Mouse (Mus musculus): ENCODE results near the gene Elof1. TPM values are rescaled to one million over a fixed set of nuclear protein-coding genes. Genes with fewer than 3 reads are reported as not detected.

The Elof1 gene
- polyA plus RNA-seq, 1 experiment = 67.9 TPM

- TF ChIP-seq GATA1 (IDR thresholded peaks at IDR 0.05; ENCODE audit: low read length) = peak; percentile 18
These were observed 4.6 kb upstream of the Elof1 start for GRCm38 (mm10) chr9:22121545-22121944.

DNA sequence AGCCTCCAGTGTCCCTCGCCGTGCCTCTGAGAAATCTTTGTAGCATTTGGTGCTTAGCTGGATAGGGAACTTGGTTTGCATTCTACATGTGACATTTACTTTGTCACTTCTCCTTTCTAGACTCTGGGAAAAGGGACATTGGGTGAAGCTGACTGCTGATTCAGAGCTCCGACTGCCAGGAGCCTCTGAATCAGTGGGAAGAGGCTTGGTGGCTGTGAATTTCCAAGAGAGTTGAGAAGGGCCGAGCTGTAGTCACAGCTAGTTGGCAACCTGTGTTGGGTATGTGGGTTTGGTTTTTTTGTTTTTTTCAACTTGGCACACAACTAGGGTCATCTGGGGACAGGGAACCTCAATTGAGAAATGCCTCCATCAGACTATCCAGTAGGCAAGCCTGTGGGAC is 2.6 kb upstream of the Elof1 start:
- no peak for TF ChIP-seq GATA1 (IDR thresholded peaks at IDR 0.05; ENCODE audit: low read length)

DNA sequence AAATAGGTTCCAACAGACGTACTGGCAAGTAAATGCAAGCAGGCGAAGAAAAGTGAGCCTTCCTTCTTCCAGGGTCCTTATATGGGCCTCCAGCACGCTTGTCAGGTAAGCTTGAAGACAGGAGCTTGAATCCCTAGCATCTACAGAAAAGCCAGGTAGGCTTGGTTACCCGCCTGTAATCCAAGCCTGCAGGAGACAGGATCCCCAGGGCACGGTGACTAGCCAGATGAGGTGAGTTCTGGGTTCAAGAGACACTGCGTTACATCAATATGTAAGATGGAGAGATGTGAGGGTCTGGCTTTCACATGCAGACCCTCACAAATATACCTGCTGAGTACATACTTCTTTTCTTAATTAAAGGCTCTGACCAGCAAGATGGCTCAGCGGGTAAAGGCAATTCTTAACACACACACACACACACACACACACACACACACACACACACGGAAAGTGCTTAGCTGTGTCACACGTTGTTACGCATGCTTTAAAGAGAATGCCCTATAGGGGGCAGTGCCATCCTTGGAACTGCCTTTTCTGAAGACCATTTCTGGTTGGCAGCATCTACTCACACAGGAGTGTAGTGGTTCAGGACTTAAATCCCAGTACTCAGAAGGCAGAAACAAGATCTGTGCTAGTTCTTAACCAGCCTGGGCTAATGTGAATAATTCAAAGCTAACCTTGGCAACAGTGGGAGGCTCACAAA is 933 bp upstream of the Elof1 start:
- no peak for TF ChIP-seq GATA1 (IDR thresholded peaks at IDR 0.05; ENCODE audit: low read length)

DNA sequence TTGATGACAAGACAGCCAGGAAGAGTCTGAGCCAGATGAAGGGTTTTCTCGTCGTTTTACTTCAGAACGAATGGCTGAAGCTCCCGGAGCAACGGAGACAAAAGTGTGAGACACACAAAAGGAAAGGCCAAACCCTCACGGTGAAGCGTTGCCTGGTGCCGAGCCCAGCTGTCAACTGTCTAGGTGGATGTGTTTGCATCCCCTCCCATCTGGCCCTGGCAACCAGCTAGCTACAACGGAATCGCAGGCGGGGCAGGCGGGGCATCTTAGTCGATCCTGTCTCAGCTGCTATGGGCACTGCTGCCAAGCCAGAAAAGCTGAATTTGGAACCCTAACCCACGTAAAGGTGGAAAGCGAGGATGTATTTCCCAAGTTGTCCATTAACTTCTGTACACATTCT is 886 bp downstream of the Elof1 start:
- TF ChIP-seq GATA1 (IDR thresholded peaks at IDR 0.05; ENCODE audit: low read length) = no peak

GRCm38 (mm10) chr9:22115635-22116034 is 1.3 kb downstream of the Elof1 start:
- TF ChIP-seq GATA1 (IDR thresholded peaks at IDR 0.05; ENCODE audit: low read length) = no peak

DNA sequence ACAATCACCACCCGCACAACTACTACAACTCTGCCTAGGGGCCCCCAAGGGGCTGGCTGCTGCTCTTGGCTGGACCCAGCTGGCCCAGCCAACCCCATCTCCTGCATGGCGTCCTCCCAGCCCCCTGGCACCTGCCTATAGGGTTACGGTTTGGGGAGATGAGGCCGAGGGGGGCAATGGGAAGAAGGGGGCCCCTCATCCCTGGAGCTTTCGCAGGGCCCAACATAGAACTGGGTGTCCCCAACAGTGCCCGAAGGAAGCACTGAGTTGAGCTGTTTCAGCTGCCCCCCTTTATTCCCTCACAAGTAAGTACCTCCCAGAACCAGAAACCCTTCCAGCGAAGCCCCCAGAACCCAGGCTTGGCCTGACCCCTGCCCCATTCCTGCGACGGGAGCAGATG is 8.8 kb downstream of the Elof1 start:
- TF ChIP-seq GATA1 (IDR thresholded peaks at IDR 0.05; ENCODE audit: low read length) = no peak

DNA sequence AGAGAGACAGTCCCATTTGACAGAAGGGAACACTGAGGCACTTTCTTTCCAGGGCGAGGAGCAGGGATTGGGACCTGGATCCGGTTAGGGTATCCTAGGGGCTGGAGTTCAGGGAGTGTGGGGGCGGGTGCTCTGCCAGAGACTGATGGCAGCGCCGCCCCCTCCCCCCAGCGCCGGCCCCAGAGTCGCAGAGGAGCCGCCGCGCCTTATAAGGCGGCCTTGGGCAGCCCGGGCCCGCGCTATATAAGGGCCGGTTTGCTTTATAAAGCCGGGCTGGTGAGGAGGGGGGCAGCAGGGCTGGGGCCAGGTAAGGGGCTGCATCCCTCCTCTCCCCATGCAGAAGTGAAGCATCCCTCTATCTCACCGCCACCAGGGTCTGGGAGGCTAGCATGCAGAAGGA is 17.1 kb downstream of the Elof1 start:
- no peak for TF ChIP-seq GATA1 (IDR thresholded peaks at IDR 0.05; ENCODE audit: low read length)

- TF ChIP-seq GATA1 (IDR thresholded peaks at IDR 0.05; ENCODE audit: low read length) = no peak
These were observed 17.8 kb downstream of the Elof1 start, which contains the start of gene Cnn1 for GRCm38 (mm10) chr9:22098993-22099696. Gene Cnn1, plus strand, starts transcription at chr9:22099216.

- TF ChIP-seq GATA1 (IDR thresholded peaks at IDR 0.05; ENCODE audit: low read length) = no peak
These were observed 21.1 kb downstream of the Elof1 start for GRCm38 (mm10) chr9:22095854-22096307.

GRCm38 (mm10) chr9:22092746-22093145 is 24.2 kb downstream of the Elof1 start:
- no peak for TF ChIP-seq GATA1 (IDR thresholded peaks at IDR 0.05; ENCODE audit: low read length)

- no peak for TF ChIP-seq GATA1 (IDR thresholded peaks at IDR 0.05; ENCODE audit: low read length)
These were observed 27.0 kb downstream of the Elof1 start for GRCm38 (mm10) chr9:22089986-22090385.

DNA sequence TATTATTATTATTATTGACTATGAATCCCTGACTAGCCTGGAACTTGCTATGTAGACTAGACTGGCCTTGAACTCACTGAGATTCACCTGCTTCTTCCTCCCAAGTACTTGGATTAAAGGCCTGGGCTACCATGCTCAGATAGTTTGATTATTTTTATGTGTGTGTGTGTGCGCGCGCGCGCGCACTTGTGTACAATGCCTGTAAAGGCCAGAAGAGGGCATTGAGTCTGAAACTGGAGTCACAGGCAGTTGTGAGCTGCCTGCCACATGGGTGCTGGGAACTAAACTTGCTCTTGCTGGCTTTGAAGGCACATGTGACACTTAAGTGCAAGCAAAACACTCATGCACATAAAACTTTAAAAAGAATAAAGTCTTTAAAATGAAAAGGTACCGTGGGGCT is 27.7 kb downstream of the Elof1 start:
- no peak for TF ChIP-seq GATA1 (IDR thresholded peaks at IDR 0.05; ENCODE audit: low read length)

- no peak for TF ChIP-seq GATA1 (IDR thresholded peaks at IDR 0.05; ENCODE audit: low read length)
These were observed 29.8 kb downstream of the Elof1 start for GRCm38 (mm10) chr9:22087034-22087618.

GRCm38 (mm10) chr9:22086012-22086411 is 31.0 kb downstream of the Elof1 start:
- TF ChIP-seq GATA1 (IDR thresholded peaks at IDR 0.05; ENCODE audit: low read length) = no peak

- TF ChIP-seq GATA1 (IDR thresholded peaks at IDR 0.05; ENCODE audit: low read length) = no peak
These were observed 31.7 kb downstream of the Elof1 start, which contains the start of gene Ecsit for GRCm38 (mm10) chr9:22085022-22085834. Gene Ecsit, minus strand, starts transcription at chr9:22085438.

- no peak for TF ChIP-seq GATA1 (IDR thresholded peaks at IDR 0.05; ENCODE audit: low read length)
These were observed 32.3 kb downstream of the Elof1 start for GRCm38 (mm10) chr9:22084667-22085021.
